Mouse (Mus musculus) lung, adult 2 months (tissue): ENCODE data around the gene Ppp2r5c. TPM values are rescaled to one million over a fixed set of nuclear protein-coding genes. Genes with fewer than 3 reads are reported as not detected.

ENCODE experiments used
- DNase-seq: peaks from one replicate; pipeline ENCODE4 v3.0.0; 2022
- H3K4me1 ChIP-seq: fragments of 200-500 bp; 2 replicates; pipeline ENCODE4 v1.6.1; 2011; ENCODE audit warnings: low read length; ENCODE audit not compliant: control insufficient read depth, insufficient read depth
- H3K4me3 ChIP-seq: fragments of 200-500 bp; replicated peaks from 2 replicates; pipeline ENCODE3; 2011; ENCODE audit warnings: low read depth, mild to moderate bottlenecking, control low read depth, low read length; ENCODE audit errors: extremely low read depth
- CTCF ChIP-seq: fragments of 200-500 bp; IDR thresholded peaks from 2 replicates; pipeline ENCODE4 v1.5.1; 2011; ENCODE audit warnings: mild to moderate bottlenecking, low read length, control low read depth; ENCODE audit not compliant: insufficient read depth
- POLR2A ChIP-seq: fragments of 200-500 bp; IDR thresholded peaks from 2 replicates; pipeline ENCODE4 v1.6.1; 2011; ENCODE audit warnings: low read depth, mild to moderate bottlenecking, control low read depth, low read length, borderline replicate concordance; ENCODE audit errors: extremely low read depth
- WGBS: fragments of 180-500 bp; shearing (Covaris S2); methylation state at CpG from one replicate; pipeline ENCODE4 v1.1.7; 2018; 5-methylcytosine and 5-hydroxymethylcytosine counted together
- polyA plus RNA-seq: library from polyadenylated mRNA; depleted of rRNA; stranded (reverse); fragments of >200 nt; gene quantifications from 2 replicates; pipeline ENCODE4 v1.2.3, GENCODE M21; 2012

Gene Ppp2r5c
- polyA plus RNA-seq, 1 experiment = 45.1 TPM

GRCm38 (mm10) chr12:110520236-110520987 lies 73.5 kb downstream of the Ppp2r5c start:
- peaks cover 13% of the 10 kb centered on the region for H3K4me1 ChIP-seq
- 66% methylated on average over 15 of the region's 15 CpGs for WGBS
- DNase-seq = no peak
- H3K4me3 ChIP-seq = no peak overlapping the region
- TF ChIP-seq CTCF = no peak
- no peak for TF ChIP-seq POLR2A

GRCm38 (mm10) chr12:110523526-110523925 lies 76.6 kb downstream of the Ppp2r5c start:
- H3K4me1 ChIP-seq = peaks cover 3% of the 10 kb centered on the region; the same call in 1 of the 2 replicates
- WGBS = 82% methylated on average over 5 of the region's 5 CpGs
- TF ChIP-seq POLR2A (no peak), CTCF (no peak)
- no peak overlapping the region for H3K4me3 ChIP-seq
- DNase-seq = no peak

GRCm38 (mm10) chr12:110532711-110533110 lies 85.8 kb downstream of the Ppp2r5c start:
- TF ChIP-seq CTCF = no peak
- 96% methylated on average over 6 of the region's 6 CpGs for WGBS
- Histone ChIP-seq H3K4me1 (no peaks in the 10 kb centered on the region), H3K4me3 (no peak overlapping the region)
- no peak for DNase-seq

- Histone ChIP-seq H3K4me3 (no peak overlapping the region), H3K4me1 (no peaks in the 10 kb centered on the region)
- TF ChIP-seq CTCF (no peak), POLR2A (no peak)
- no peak for DNase-seq
- 88% methylated on average over 2 of the region's 2 CpGs for WGBS
Observed at GRCm38 (mm10) chr12:110533151-110533550, 86.2 kb downstream of the Ppp2r5c start.

GRCm38 (mm10) chr12:110533832-110534231 lies 86.9 kb downstream of the Ppp2r5c start:
- no peak for TF ChIP-seq POLR2A
- no peak for TF ChIP-seq CTCF
- no peak overlapping the region for H3K4me3 ChIP-seq
- no peaks in the 10 kb centered on the region for H3K4me1 ChIP-seq
- no peak for DNase-seq
- WGBS = 59% methylated on average over 3 of the region's 3 CpGs

- no peaks in the 10 kb centered on the region for H3K4me1 ChIP-seq
- DNase-seq = no peak
- WGBS = 86% methylated on average over 5 of the region's 5 CpGs
- H3K4me3 ChIP-seq = no peak overlapping the region
- TF ChIP-seq POLR2A (no peak), CTCF (no peak)
Observed at GRCm38 (mm10) chr12:110535361-110535760, 88.4 kb downstream of the Ppp2r5c start.

- no peak overlapping the region for H3K4me3 ChIP-seq
- TF ChIP-seq CTCF (no peak), POLR2A (no peak)
- 83% methylated on average over 8 of the region's 8 CpGs for WGBS
- H3K4me1 ChIP-seq = peaks cover 3% of the 10 kb centered on the region; the same call in 1 of the 2 replicates
- no peak for DNase-seq
Observed at GRCm38 (mm10) chr12:110537751-110538150, 90.8 kb downstream of the Ppp2r5c start.

GRCm38 (mm10) chr12:110539346-110539745 lies 92.4 kb downstream of the Ppp2r5c start:
- Histone ChIP-seq H3K4me1 (peaks cover 3% of the 10 kb centered on the region; the same call in 1 of the 2 replicates), H3K4me3 (no peak overlapping the region)
- 80% methylated on average over 10 of the region's 10 CpGs for WGBS
- no peak for DNase-seq
- TF ChIP-seq CTCF = no peak
- no peak for TF ChIP-seq POLR2A

GRCm38 (mm10) chr12:110539798-110540197 lies 92.9 kb downstream of the Ppp2r5c start:
- peaks cover 3% of the 10 kb centered on the region; the same call in 1 of the 2 replicates for H3K4me1 ChIP-seq
- no peak overlapping the region for H3K4me3 ChIP-seq
- WGBS = 68% methylated on average over 9 of the region's 9 CpGs
- no peak for DNase-seq
- TF ChIP-seq CTCF = no peak
- TF ChIP-seq POLR2A = no peak

- no peak for TF ChIP-seq POLR2A
- TF ChIP-seq CTCF = no peak
- no peak for DNase-seq
- 53% methylated on average over 8 of the region's 8 CpGs for WGBS
- no peak overlapping the region for H3K4me3 ChIP-seq
- peaks cover 3% of the 10 kb centered on the region; the same call in 1 of the 2 replicates for H3K4me1 ChIP-seq
Observed at GRCm38 (mm10) chr12:110540273-110540672, 93.4 kb downstream of the Ppp2r5c start.
